Mouse (Mus musculus) testis, adult 2 months (tissue): ENCODE measurements around the gene Mgll.

Experiments
- CTCF ChIP-seq: fragments of 200-500 bp; IDR thresholded peaks from 2 replicates; pipeline ENCODE4 v1.5.1; 2012; ENCODE audit warnings: low read depth, mild to moderate bottlenecking, inconsistent platforms, low read length, moderate library complexity; ENCODE audit not compliant: control insufficient read depth, insufficient read depth, insufficient replicate concordance
- POLR2A ChIP-seq: fragments of 200-500 bp; IDR thresholded peaks from 2 replicates; pipeline ENCODE4 v1.6.1; 2012; ENCODE audit warnings: low read depth, mild to moderate bottlenecking, inconsistent platforms, low read length, moderate library complexity; ENCODE audit not compliant: control insufficient read depth

DNA sequence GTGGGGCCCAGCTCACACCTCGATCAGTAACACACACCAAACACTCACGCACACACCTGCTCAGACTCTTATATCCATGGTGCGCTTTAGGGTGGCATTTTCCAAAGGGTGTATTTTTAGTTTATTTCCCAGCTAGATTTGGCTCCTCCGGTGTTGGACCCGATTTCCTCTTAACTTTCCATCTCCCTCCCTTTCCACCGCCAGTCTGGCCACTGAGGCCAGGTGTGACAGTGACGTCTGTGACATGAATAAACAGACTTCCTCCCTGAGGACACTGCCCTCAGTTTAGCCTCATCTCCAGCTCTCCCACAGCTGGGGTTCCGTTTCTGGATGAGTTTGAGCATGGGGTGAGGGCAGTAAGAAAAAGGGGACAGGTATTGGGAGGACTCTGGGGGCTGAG lies 52.8 kb downstream of the Mgll start:
- TF ChIP-seq CTCF (no peak), POLR2A (no peak)
